Mouse (Mus musculus) CH12.LX (cell line): ENCODE measurements around the gene Krt1. TPM values are rescaled to one million over a fixed set of nuclear protein-coding genes. Genes with fewer than 3 reads are reported as not detected.

Experiments used
- DNase-seq: peaks from one replicate; pipeline ENCODE4 v3.0.0-alpha.2; 2013; ENCODE audit errors: extremely low read depth
- H3K27ac ChIP-seq: 2 replicates; pipeline ENCODE4 v1.5.1; 2012; ENCODE audit warnings: low read depth, mild to moderate bottlenecking, control low read depth, moderate library complexity; ENCODE audit not compliant: insufficient read depth
- H3K27me3 ChIP-seq: replicated peaks from 2 replicates; pipeline ENCODE3; 2012; ENCODE audit warnings: inconsistent platforms
- H3K36me3 ChIP-seq, 2 experiments: replicated peaks in 1 of 2; 2 replicates each; pipeline versions ENCODE3 to v1.6.1; 2012; ENCODE audit warnings: inconsistent platforms in 1 of 2, low read length in 1 of 2, mild to moderate bottlenecking in 1 of 2, mixed read lengths in 1 of 2, moderate library complexity in 1 of 2; ENCODE audit not compliant: control insufficient read depth in 1 of 2, insufficient read depth in 1 of 2
- H3K4me1 ChIP-seq, 2 experiments: 2 replicates each; pipeline ENCODE4 v1.6.1; 2012; ENCODE audit warnings: inconsistent platforms in 1 of 2, moderate library complexity in 1 of 2; ENCODE audit not compliant: insufficient read depth in 2 of 2, control insufficient read depth in 1 of 2
- H3K4me2 ChIP-seq: 2 replicates; pipeline ENCODE4 v1.6.1; 2012; ENCODE audit warnings: low read depth, mild to moderate bottlenecking, control low read depth; ENCODE audit not compliant: poor library complexity, insufficient read depth, severe bottlenecking
- H3K4me3 ChIP-seq, 3 experiments: fragments of 150-350 bp in 1 of 3; sonication (generic) in 1 of 3; replicated peaks in 1 of 3; 2 replicates each; pipeline versions ENCODE3 to v1.5.1; 2011 to 2012; ENCODE audit warnings: low read depth in 2 of 3, low read length in 2 of 3, mild to moderate bottlenecking in 2 of 3, moderate library complexity in 2 of 3, control low read depth in 1 of 3, improper control_type of control experiment in 1 of 3, inconsistent platforms in 1 of 3, mixed read lengths in 1 of 3; ENCODE audit not compliant: poor library complexity in 1 of 3
- H3K79me2 ChIP-seq: replicated peaks from 2 replicates; pipeline ENCODE4 v1.6.1; 2012; ENCODE audit warnings: mild to moderate bottlenecking, moderate library complexity; ENCODE audit not compliant: control insufficient read depth, poor library complexity, insufficient read depth, severe bottlenecking; ENCODE audit errors: extremely low read depth
- H3K9ac ChIP-seq: 2 replicates; pipeline ENCODE4 v1.6.1; 2012; ENCODE audit warnings: low read depth, mild to moderate bottlenecking, control low read depth, moderate library complexity; ENCODE audit not compliant: insufficient read depth
- H3K9me3 ChIP-seq: replicated peaks from 2 replicates; pipeline ENCODE3; 2012; ENCODE audit warnings: low read length, inconsistent platforms, mixed read lengths
- BHLHE40 ChIP-seq: IDR thresholded peaks from 2 replicates; pipeline ENCODE4 v1.6.1; 2011; ENCODE audit warnings: mild to moderate bottlenecking, low read depth, low read length, improper control_type of control experiment
- CHD1 ChIP-seq: IDR thresholded peaks from 2 replicates; pipeline ENCODE4 v1.6.1; 2012; ENCODE audit warnings: low read depth, low read length, improper control_type of control experiment, inconsistent platforms
- CHD2 ChIP-seq: IDR thresholded peaks from 2 replicates; pipeline ENCODE4 v1.6.1; 2011; ENCODE audit warnings: low read length, improper control_type of control experiment
- E2F4 ChIP-seq: IDR thresholded peaks from 2 replicates; pipeline ENCODE4 v1.6.1; 2011; ENCODE audit warnings: low read depth, low read length, improper control_type of control experiment; ENCODE audit not compliant: insufficient replicate concordance
- ETS1 ChIP-seq: conservative IDR thresholded peaks from 2 replicates; pipeline ENCODE4 v1.6.1; 2012; ENCODE audit warnings: low read depth, mild to moderate bottlenecking, inconsistent platforms, low read length, improper control_type of control experiment, moderate library complexity
- HCFC1 ChIP-seq: IDR thresholded peaks from 2 replicates; pipeline ENCODE4 v1.6.1; 2012; ENCODE audit warnings: low read depth, mild to moderate bottlenecking, inconsistent platforms, low read length, improper control_type of control experiment
- JUN ChIP-seq: IDR thresholded peaks from 2 replicates; pipeline ENCODE4 v1.6.1; 2011; ENCODE audit warnings: low read depth, mild to moderate bottlenecking, low read length, improper control_type of control experiment, moderate library complexity; ENCODE audit not compliant: insufficient read depth
- JUND ChIP-seq: conservative IDR thresholded peaks from 2 replicates; pipeline ENCODE4 v1.6.1; 2011; ENCODE audit warnings: low read depth, low read length, improper control_type of control experiment
- MAZ ChIP-seq: IDR thresholded peaks from 2 replicates; pipeline ENCODE4 v1.6.1; 2012; ENCODE audit warnings: low read depth, mild to moderate bottlenecking, inconsistent platforms, low read length, improper control_type of control experiment, moderate library complexity
- MXI1 ChIP-seq: IDR thresholded peaks from 2 replicates; pipeline ENCODE4 v1.6.1; 2011; ENCODE audit warnings: mild to moderate bottlenecking, low read depth, low read length, improper control_type of control experiment
- POLR2AphosphoS2 ChIP-seq: IDR thresholded peaks from 2 replicates; pipeline ENCODE4 v1.6.1; 2011; ENCODE audit warnings: low read depth, low read length, improper control_type of control experiment
- RAD21 ChIP-seq: IDR thresholded peaks from 2 replicates; pipeline ENCODE4 v1.6.1; 2011; ENCODE audit warnings: low read depth, mild to moderate bottlenecking, low read length, improper control_type of control experiment, moderate library complexity
- SMC3 ChIP-seq: IDR thresholded peaks from 2 replicates; pipeline ENCODE4 v1.6.1; 2011; ENCODE audit warnings: low read depth, low read length, improper control_type of control experiment
- TCF12 ChIP-seq: IDR thresholded peaks from 2 replicates; pipeline ENCODE4 v1.6.1; 2014; ENCODE audit warnings: low read depth, mild to moderate bottlenecking, inconsistent platforms, low read length, improper control_type of control experiment
- UBTF ChIP-seq: IDR thresholded peaks from 2 replicates; pipeline ENCODE4 v1.6.1; 2012; ENCODE audit warnings: low read depth, mild to moderate bottlenecking, inconsistent platforms, low read length, improper control_type of control experiment, moderate library complexity
- USF1 ChIP-seq: IDR thresholded peaks from 2 replicates; pipeline ENCODE4 v1.6.1; 2014; ENCODE audit warnings: low read depth, mild to moderate bottlenecking, inconsistent platforms, low read length, improper control_type of control experiment
- USF2 ChIP-seq: conservative IDR thresholded peaks from 2 replicates; pipeline ENCODE4 v1.6.1; 2011; ENCODE audit warnings: low read depth, low read length, improper control_type of control experiment
- ZC3H11A ChIP-seq: IDR thresholded peaks from 2 replicates; pipeline ENCODE4 v1.6.1; 2012; ENCODE audit warnings: low read depth, mild to moderate bottlenecking, inconsistent platforms, low read length, improper control_type of control experiment
- ZNF384 ChIP-seq: IDR thresholded peaks from 2 replicates; pipeline ENCODE4 v1.6.1; 2012; ENCODE audit warnings: low read depth, low read length, improper control_type of control experiment, inconsistent platforms
- dilution Hi-C: fragments of 300-500 bp; cut with MboI; formaldehyde crosslinking; loops from 2 replicates; pipeline ENCODE4 v1.14.3; 2020; ENCODE audit warnings: low sequenced_read_pairs; ENCODE audit not compliant: extremely low pct_unique_long_range_greater_than_20kb, extremely low pct_ligation_motif_present
- in situ Hi-C: fragments of 300-500 bp; cut with MboI; formaldehyde crosslinking; loops from 3 replicates; pipeline ENCODE4 v1.14.3; 2019; ENCODE audit warnings: low sequenced_read_pairs, low pct_ligation_motif_present, low pct_unique_long_range_greater_than_20kb, mixed read lengths
- polyA plus RNA-seq: library from polyadenylated mRNA; unstranded; fragments of >175 nt; gene quantifications from 2 replicates; pipeline ENCODE4 v1.2.1, GENCODE M21; 2012; ENCODE audit warnings: low read depth; ENCODE audit not compliant: insufficient read length
- total RNA-seq, 2 experiments: library from RNA; depleted of rRNA; stranded (reverse); fragments of 300-350 nt in 1 of 2; fragments of >200 nt in 1 of 2; gene quantifications; 2 replicates each; pipeline ENCODE4 v1.2.3; 2012 to 2014

Gene Krt1
- total and polyA plus RNA-seq, 3 experiments, result not detected

GRCm38 (mm10) chr15:101856696-101857095 lies 6.1 kb upstream of the Krt1 start:
- Histone ChIP-seq H3K4me1 (peaks cover 0 to 5% of the 10 kb centered on the region in 2 experiments; a peak in 2 of 4 replicates), H3K4me2 (no peak overlapping the region), H3K9me3 (no peaks in the 10 kb centered on the region), H3K79me2 (no peaks in the 10 kb centered on the region), H3K27ac (no peak overlapping the region), H3K9ac (no peak overlapping the region), H3K4me3 (no peak overlapping the region), H3K27me3 (peaks cover 97% of the 10 kb centered on the region), H3K36me3 (no peaks in the 10 kb centered on the region)
- TF ChIP-seq BHLHE40 (no peak), JUN (no peak), ZNF384 (no peak), POLR2AphosphoS2 (no peak), JUND (no peak)
- in situ Hi-C loops, result no loop called here
- no peak for DNase-seq
- dilution Hi-C loops, result no loop called here

- H3K4me1 ChIP-seq, result peaks cover 0 to 10% of the 10 kb centered on the region in 2 experiments; a peak in 2 of 4 replicates
- no peak overlapping the region for H3K4me3 ChIP-seq
- dilution Hi-C loops, result no loop called here
These were observed 5.1 kb upstream of the Krt1 start for GRCm38 (mm10) chr15:101855732-101856131.

DNA sequence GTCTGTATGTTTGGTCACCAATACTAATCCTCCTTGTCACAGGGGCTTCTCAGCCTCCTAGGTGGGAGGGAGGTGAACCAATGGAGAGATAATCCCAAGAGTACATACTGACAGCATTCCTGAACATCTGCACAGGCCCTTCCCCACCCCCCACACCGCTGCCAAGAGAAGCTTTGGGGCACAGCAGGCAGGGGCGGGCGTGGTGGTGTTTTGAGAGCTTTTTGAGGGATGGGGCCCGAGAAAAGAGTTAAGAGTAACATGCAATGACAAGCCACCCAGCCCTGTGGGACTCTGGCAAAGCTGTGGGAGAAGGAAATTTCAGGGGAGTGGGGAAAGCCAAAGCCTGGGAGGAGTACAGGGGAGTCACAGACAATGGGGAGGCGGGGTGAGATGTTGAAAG lies 3.7 kb upstream of the Krt1 start:
- DNase-seq, result no peak
- Histone ChIP-seq H3K9me3 (no peaks in the 10 kb centered on the region), H3K79me2 (no peaks in the 10 kb centered on the region), H3K4me2 (no peak overlapping the region), H3K36me3 (no peaks in the 10 kb centered on the region), H3K4me3 (no peak overlapping the region), H3K27ac (no peak overlapping the region), H3K27me3 (peaks cover 99% of the 10 kb centered on the region), H3K9ac (no peak overlapping the region), H3K4me1 (peaks cover 0 to 8% of the 10 kb centered on the region in 2 experiments; a peak in 1 of 4 replicates)
- dilution Hi-C loops, result no loop called here
- in situ Hi-C loops, result no loop called here
- no peak for TF ChIP-seq UBTF
- no peak for TF ChIP-seq ETS1
- no peak for TF ChIP-seq MXI1
- TF ChIP-seq USF2, result no peak
- no peak for TF ChIP-seq JUND
- no peak for TF ChIP-seq TCF12
- no peak for TF ChIP-seq RAD21
- TF ChIP-seq JUN, result no peak
- TF ChIP-seq HCFC1, result no peak
- no peak for TF ChIP-seq E2F4
- TF ChIP-seq ZC3H11A, result no peak
- TF ChIP-seq USF1, result no peak
- no peak for TF ChIP-seq CHD2

More at GRCm38 (mm10) chr15:101855732-101856131, 5.1 kb upstream of the Krt1 start:
- DNase-seq, result no peak
- peaks cover 97% of the 10 kb centered on the region for H3K27me3 ChIP-seq
- H3K36me3 ChIP-seq, result no peaks in the 10 kb centered on the region
- H3K27ac ChIP-seq, result no peak overlapping the region
- no peak overlapping the region for H3K9ac ChIP-seq
- H3K9me3 ChIP-seq, result no peaks in the 10 kb centered on the region
- H3K4me2 ChIP-seq, result no peak overlapping the region
- TF ChIP-seq UBTF (no peak), E2F4 (no peak), ZC3H11A (no peak), ZNF384 (no peak), HCFC1 (no peak), MAZ (no peak), MXI1 (no peak), TCF12 (no peak), CHD1 (no peak), SMC3 (no peak)
- TF ChIP-seq, all 38 proteins: peak for 0
- no peaks in the 10 kb centered on the region for H3K79me2 ChIP-seq
- in situ Hi-C loops, result no loop called here
